Mouse (Mus musculus) heart, postnatal 0 days (tissue): Measurements from ENCODE around the gene Efna5.

ENCODE experiments used
- CTCF ChIP-seq: IDR thresholded peaks from 2 replicates; pipeline ENCODE4 v1.5.1; 2016; ENCODE audit warnings: antibody characterized with exemption, control low read depth, low read depth
- EP300 ChIP-seq: IDR thresholded peaks from 2 replicates; pipeline ENCODE4 v1.6.1; 2016; ENCODE audit warnings: antibody characterized with exemption, low read depth

DNA sequence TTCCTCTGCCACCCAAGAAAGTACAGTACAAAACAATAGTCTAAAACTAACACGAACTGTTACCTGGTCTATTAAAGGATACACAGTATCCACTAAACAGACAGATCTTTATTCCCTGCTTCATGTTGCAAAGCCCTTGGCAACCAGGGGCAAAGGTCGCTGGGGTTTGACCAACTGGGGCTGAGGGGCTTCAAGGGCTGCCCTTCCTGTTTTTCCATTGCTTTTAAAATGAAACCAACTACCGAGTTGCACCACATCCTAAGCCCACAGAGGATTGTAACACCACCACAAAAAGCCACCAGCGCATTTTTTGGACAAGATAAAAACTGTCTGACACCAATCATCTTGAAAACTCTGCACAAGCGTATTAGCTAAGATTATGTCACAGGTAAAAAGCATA, 276.8 kb downstream of the Efna5 start:
- TF ChIP-seq CTCF (no peak), EP300 (no peak)
